Mouse (Mus musculus) liver, postnatal 0 days (tissue): ENCODE data around the gene Commd9. TPM values are rescaled to one million over a fixed set of nuclear protein-coding genes. Genes with fewer than 3 reads are reported as not detected.

Experiments used
- ATAC-seq: fragments of 200-750 bp; cut with Nextera tagmentation; 2 replicates; pipeline ENCODE4 v1.8.0; 2017; ENCODE audit warnings: mild to moderate bottlenecking, moderate library complexity
- DNase-seq: peaks from one replicate; pipeline ENCODE4 v3.0.0-alpha.2; 2016
- H3K27ac ChIP-seq: fragments of 300-500 bp; sonication (generic); 2 replicates; pipeline ENCODE4 v1.5.1; 2014; ENCODE audit warnings: antibody characterized with exemption, moderate library complexity, mild to moderate bottlenecking, low read depth
- H3K27me3 ChIP-seq: fragments of 300-500 bp; sonication (generic); 2 replicates; pipeline ENCODE4 v1.6.1; 2014; ENCODE audit warnings: low read length, control low read depth, mixed read lengths; ENCODE audit not compliant: insufficient read depth
- H3K36me3 ChIP-seq: fragments of 300-500 bp; sonication (generic); replicated peaks from 2 replicates; pipeline ENCODE4 v1.6.1; 2014; ENCODE audit warnings: mild to moderate bottlenecking, control low read depth, low read length, moderate library complexity, mixed read lengths; ENCODE audit not compliant: insufficient read depth
- H3K4me1 ChIP-seq: fragments of 300-500 bp; sonication (generic); 2 replicates; pipeline ENCODE4 v1.6.1; 2014; ENCODE audit warnings: antibody characterized with exemption, mild to moderate bottlenecking, control low read depth; ENCODE audit not compliant: insufficient read depth
- H3K4me2 ChIP-seq: fragments of 300-500 bp; sonication (generic); 2 replicates; pipeline ENCODE4 v1.6.1; 2014; ENCODE audit warnings: low read depth, mild to moderate bottlenecking, low read length, moderate library complexity, mixed read lengths
- H3K4me3 ChIP-seq: fragments of 300-500 bp; sonication (generic); 2 replicates; pipeline ENCODE4 v1.5.1; 2014; ENCODE audit warnings: low read depth, low read length
- H3K9ac ChIP-seq: fragments of 300-500 bp; sonication (generic); replicated peaks from 2 replicates; pipeline ENCODE4 v1.6.1; 2014; ENCODE audit warnings: mild to moderate bottlenecking, moderate library complexity
- H3K9me3 ChIP-seq: fragments of 300-500 bp; sonication (generic); 2 replicates; pipeline ENCODE4 v1.6.1; 2016; ENCODE audit warnings: mild to moderate bottlenecking, control low read depth, low read length, mixed read lengths
- CTCF ChIP-seq: sonication (generic); IDR thresholded peaks from 2 replicates; pipeline ENCODE4 v1.5.1; 2016; ENCODE audit warnings: antibody characterized with exemption, low read depth
- EP300 ChIP-seq: IDR thresholded peaks from 2 replicates; pipeline ENCODE4 v1.6.1; 2016; ENCODE audit warnings: antibody characterized with exemption, low read depth, mild to moderate bottlenecking
- WGBS: fragments of 180-500 bp; shearing (Covaris S2); extraction: QIAGEN DNeasy Blood & Tissue Kit; methylation state at CpG from one replicate; pipeline ENCODE4 v1.1.7; 2014; ENCODE audit not compliant: insufficient replicate concordance; 5-methylcytosine and 5-hydroxymethylcytosine counted together
- polyA plus RNA-seq: library from polyadenylated mRNA; unstranded; fragments of >200 nt; fragmentation: Nextera tagmentation; extraction: Ambion mirVana; gene quantifications from 2 replicates; pipeline ENCODE4 v1.2.1, GENCODE M21; 2015

Commd9 gene
- polyA plus RNA-seq, 1 experiment from 2014 or later: 23.6 TPM

- Histone ChIP-seq H3K4me2 (no peak overlapping the region), H3K27me3 (no peaks in the 10 kb centered on the region), H3K27ac (no peak overlapping the region), H3K4me1 (peaks cover 12% of the 10 kb centered on the region), H3K4me3 (no peak overlapping the region), H3K36me3 (no peaks in the 10 kb centered on the region), H3K9ac (no peak overlapping the region), H3K9me3 (no peaks in the 10 kb centered on the region)
- 77% methylated on average over 10 of the region's 10 CpGs for WGBS
- no peak for DNase-seq
- no peak for ATAC-seq
- TF ChIP-seq EP300: no peak
- TF ChIP-seq CTCF: no peak
These were observed 21.5 kb downstream of the Commd9 start for GRCm38 (mm10) chr2:101907386-101908022.

- Histone ChIP-seq H3K4me3 (no peak overlapping the region), H3K4me1 (peaks cover 3% of the 10 kb centered on the region), H3K36me3 (no peaks in the 10 kb centered on the region), H3K27me3 (no peaks in the 10 kb centered on the region), H3K27ac (no peak overlapping the region), H3K4me2 (no peak overlapping the region), H3K9ac (no peak overlapping the region), H3K9me3 (no peaks in the 10 kb centered on the region)
- TF ChIP-seq CTCF: no peak
- WGBS: 60% methylated on average over 13 of the region's 13 CpGs
- ATAC-seq (no peak), DNase-seq (no peak)
These were observed 22.7 kb downstream of the Commd9 start for GRCm38 (mm10) chr2:101908773-101909172.

- H3K4me2 ChIP-seq: no peak overlapping the region
- no peak overlapping the region for H3K27ac ChIP-seq
- ATAC-seq (no peak), DNase-seq (no peak)
- no peak overlapping the region for H3K4me3 ChIP-seq
- no peaks in the 10 kb centered on the region for H3K27me3 ChIP-seq
- no peaks in the 10 kb centered on the region for H3K9me3 ChIP-seq
- WGBS: 78% methylated on average over 15 of the region's 15 CpGs
- H3K4me1 ChIP-seq: peaks cover 3% of the 10 kb centered on the region
- no peak for TF ChIP-seq EP300
- no peak overlapping the region for H3K9ac ChIP-seq
- no peaks in the 10 kb centered on the region for H3K36me3 ChIP-seq
These were observed 23.5 kb downstream of the Commd9 start for GRCm38 (mm10) chr2:101909326-101910080.

- no peak for TF ChIP-seq EP300
- ATAC-seq (no peak), DNase-seq (no peak)
- no peak overlapping the region for H3K9ac ChIP-seq
- H3K36me3 ChIP-seq: no peaks in the 10 kb centered on the region
- no peak overlapping the region for H3K4me3 ChIP-seq
- H3K27ac ChIP-seq: no peak overlapping the region
- H3K27me3 ChIP-seq: no peaks in the 10 kb centered on the region
- no peak overlapping the region for H3K4me2 ChIP-seq
- H3K9me3 ChIP-seq: no peaks in the 10 kb centered on the region
- WGBS: 69% methylated on average over 7 of the region's 7 CpGs
- peaks cover 4% of the 10 kb centered on the region; the same call in 1 of the 2 replicates for H3K4me1 ChIP-seq
These were observed 32.5 kb downstream of the Commd9 start for GRCm38 (mm10) chr2:101918518-101918917.

- Histone ChIP-seq H3K9me3 (no peaks in the 10 kb centered on the region), H3K4me2 (no peak overlapping the region), H3K4me3 (no peak overlapping the region), H3K36me3 (no peaks in the 10 kb centered on the region), H3K4me1 (peaks cover 4% of the 10 kb centered on the region; the same call in 1 of the 2 replicates), H3K9ac (no peak overlapping the region), H3K27ac (no peak overlapping the region), H3K27me3 (no peaks in the 10 kb centered on the region)
- WGBS: 65% methylated on average over 2 of the region's 2 CpGs
- ATAC-seq (no peak), DNase-seq (no peak)
- TF ChIP-seq CTCF (no peak), EP300 (no peak)
These were observed 34.1 kb downstream of the Commd9 start for GRCm38 (mm10) chr2:101920136-101920554.

GRCm38 (mm10) chr2:101922302-101922701 lies 36.3 kb downstream of the Commd9 start:
- 80% methylated on average over 4 of the region's 4 CpGs for WGBS
- H3K4me3 ChIP-seq: no peak overlapping the region
- peak overlapping the region; percentile 11; the same call in 1 of the 2 replicates for H3K27ac ChIP-seq
- ATAC-seq (no peak), DNase-seq (no peak)
- H3K27me3 ChIP-seq: no peaks in the 10 kb centered on the region
- no peak overlapping the region for H3K9ac ChIP-seq
- H3K4me2 ChIP-seq: no peak overlapping the region
- peaks cover 4% of the 10 kb centered on the region; the same call in 1 of the 2 replicates for H3K4me1 ChIP-seq
- TF ChIP-seq CTCF (no peak), EP300 (no peak)
- H3K36me3 ChIP-seq: no peaks in the 10 kb centered on the region
- no peaks in the 10 kb centered on the region for H3K9me3 ChIP-seq
